Mouse (Mus musculus): ENCODE data around the gene Brd1.
"Not testable (repeated sequence)": the region's sequence is repeated elsewhere in the genome, so short reads cannot be mapped to it uniquely, and the experiment has no call there.

Gene Brd1

GRCm38 (mm10) chr15:88730717-88731116 is 3.3 kb downstream of the Brd1 start:
- peak in 1 of 2 experiments; percentile 6 for DNase-seq (ENCODE audit: low spot score in 2 of 2)

GRCm38 (mm10) chr15:88727204-88727603 is 6.8 kb downstream of the Brd1 start:
- no peak for DNase-seq (ENCODE audit: low spot score in 2 of 2)

- no peak for DNase-seq (ENCODE audit: low spot score in 2 of 2)
These were observed 9.0 kb downstream of the Brd1 start for GRCm38 (mm10) chr15:88725036-88725435.

- no peak for DNase-seq (ENCODE audit: low spot score in 2 of 2)
These were observed 9.7 kb downstream of the Brd1 start for GRCm38 (mm10) chr15:88724311-88724710.

GRCm38 (mm10) chr15:88723205-88723604 is 10.8 kb downstream of the Brd1 start:
- DNase-seq (ENCODE audit: low spot score in 2 of 2), result no peak

GRCm38 (mm10) chr15:88717239-88717638 is 16.8 kb downstream of the Brd1 start:
- no peak for DNase-seq (ENCODE audit: low spot score in 2 of 2)

- DNase-seq (ENCODE audit: low spot score in 2 of 2), result no peak
These were observed 17.7 kb downstream of the Brd1 start for GRCm38 (mm10) chr15:88716350-88716749.

- no peak for DNase-seq (ENCODE audit: low spot score in 2 of 2)
These were observed 19.9 kb downstream of the Brd1 start for GRCm38 (mm10) chr15:88714021-88714589.

GRCm38 (mm10) chr15:88712501-88712900 is 21.5 kb downstream of the Brd1 start:
- DNase-seq (ENCODE audit: low spot score in 2 of 2), result no peak

- no peak for DNase-seq (ENCODE audit: low spot score in 2 of 2)
These were observed 24.2 kb downstream of the Brd1 start for GRCm38 (mm10) chr15:88709878-88710277.

GRCm38 (mm10) chr15:88708657-88709511 is 25.1 kb downstream of the Brd1 start:
- DNase-seq (ENCODE audit: low spot score in 2 of 2), result no peak

GRCm38 (mm10) chr15:88708204-88708603 is 25.8 kb downstream of the Brd1 start:
- DNase-seq (ENCODE audit: low spot score in 2 of 2), result no peak

- DNase-seq (ENCODE audit: low spot score in 2 of 2), result not testable (repeated sequence)
These were observed 27.0 kb downstream of the Brd1 start for GRCm38 (mm10) chr15:88706987-88707386.

GRCm38 (mm10) chr15:88706320-88706719 is 27.7 kb downstream of the Brd1 start:
- DNase-seq (ENCODE audit: low spot score in 2 of 2), result peak; percentile 15 to 18

GRCm38 (mm10) chr15:88704284-88704683 is 29.7 kb downstream of the Brd1 start:
- no peak for DNase-seq (ENCODE audit: low spot score in 2 of 2)

- DNase-seq (ENCODE audit: low spot score in 2 of 2), result no peak
These were observed 31.5 kb downstream of the Brd1 start for GRCm38 (mm10) chr15:88702501-88702900.

GRCm38 (mm10) chr15:88700759-88701158 is 33.3 kb downstream of the Brd1 start:
- no peak for DNase-seq (ENCODE audit: low spot score in 2 of 2)

GRCm38 (mm10) chr15:88699508-88699907 is 34.5 kb downstream of the Brd1 start:
- no peak for DNase-seq (ENCODE audit: low spot score in 2 of 2)

GRCm38 (mm10) chr15:88697586-88697985 is 36.4 kb downstream of the Brd1 start:
- DNase-seq (ENCODE audit: low spot score in 2 of 2), result no peak

- no peak for DNase-seq (ENCODE audit: low spot score in 2 of 2)
These were observed 38.0 kb downstream of the Brd1 start for GRCm38 (mm10) chr15:88696055-88696454.

- no peak for DNase-seq (ENCODE audit: low spot score in 2 of 2)
These were observed 40.0 kb downstream of the Brd1 start for GRCm38 (mm10) chr15:88694033-88694432.

GRCm38 (mm10) chr15:88692720-88693119 is 41.3 kb downstream of the Brd1 start:
- DNase-seq (ENCODE audit: low spot score in 2 of 2), result no peak

GRCm38 (mm10) chr15:88691129-88691528 is 42.9 kb downstream of the Brd1 start:
- no peak for DNase-seq (ENCODE audit: low spot score in 2 of 2)
